Mouse (Mus musculus) kidney, adult 2 months (tissue): Measurements from ENCODE around the gene Atf7ip2.

Experiments used
- CTCF ChIP-seq: fragments of 200-500 bp; conservative IDR thresholded peaks from 2 replicates; pipeline ENCODE4 v1.5.1; 2011; ENCODE audit warnings: low read depth, mild to moderate bottlenecking, control low read depth, low read length, moderate library complexity, mixed read lengths; ENCODE audit not compliant: insufficient read depth, insufficient read length
- POLR2A ChIP-seq: fragments of 200-500 bp; IDR thresholded peaks from one replicate; pipeline ENCODE4 v1.6.1; 2011; ENCODE audit warnings: low read depth, low read length, control low read depth

GRCm38 (mm10) chr16:10288115-10288514 lies 95.6 kb downstream of the Atf7ip2 start:
- TF ChIP-seq CTCF, result no peak
- no peak for TF ChIP-seq POLR2A
